Mouse (Mus musculus): ENCODE measurements around the gene Olfr107. TPM values are rescaled to one million over a fixed set of nuclear protein-coding genes. Genes with fewer than 3 reads are reported as not detected.

Olfr107 gene
- not detected in 2 replicates for polyA plus RNA-seq (2012; ENCODE audit: insufficient read depth, insufficient read length, low replicate concordance, missing spikeins)

DNA sequence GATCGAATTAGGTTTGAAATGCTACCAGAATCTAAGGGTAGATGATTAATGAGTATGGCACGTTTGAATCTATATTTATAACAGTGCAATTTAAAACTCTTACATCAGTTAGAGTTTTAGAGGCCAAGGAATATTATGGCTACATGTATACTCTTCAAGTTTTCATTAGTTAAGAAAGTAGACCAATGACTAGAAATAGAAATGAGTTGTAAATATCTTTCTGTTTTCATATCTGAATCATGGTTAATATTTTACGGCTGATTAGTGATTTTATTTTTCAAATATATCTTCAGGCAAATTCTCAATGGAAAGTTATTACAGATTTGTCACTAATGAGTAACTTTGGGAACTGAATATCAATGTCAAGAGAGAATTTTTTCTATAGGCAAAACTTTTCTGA lies at the start of gene Olfr107:
TSS of gene Olfr107 (plus strand) at position 301 of the 400 bp plus-strand sequence.
- Histone ChIP-seq H3K4me1 (ENCODE audit: control insufficient read depth, insufficient read depth, low read length) (no peaks in the 10 kb centered on the region), H3K27ac (ENCODE audit: insufficient read depth, low read depth, low read length) (no peak within 1 kb of the TSS), H3K4me3 (ENCODE audit: insufficient read depth, low read depth, low read length) (no peak within 1 kb of the TSS)
- TF ChIP-seq POLR2A (IDR thresholded peaks at IDR 0.05; ENCODE audit: insufficient read depth, low read depth, low read length) (no peak), CTCF (IDR thresholded peaks at IDR 0.05; ENCODE audit: insufficient read depth, low read depth, low read length) (no peak)
- WGBS = 82% methylated on average over 3 of the region's 3 CpGs

DNA sequence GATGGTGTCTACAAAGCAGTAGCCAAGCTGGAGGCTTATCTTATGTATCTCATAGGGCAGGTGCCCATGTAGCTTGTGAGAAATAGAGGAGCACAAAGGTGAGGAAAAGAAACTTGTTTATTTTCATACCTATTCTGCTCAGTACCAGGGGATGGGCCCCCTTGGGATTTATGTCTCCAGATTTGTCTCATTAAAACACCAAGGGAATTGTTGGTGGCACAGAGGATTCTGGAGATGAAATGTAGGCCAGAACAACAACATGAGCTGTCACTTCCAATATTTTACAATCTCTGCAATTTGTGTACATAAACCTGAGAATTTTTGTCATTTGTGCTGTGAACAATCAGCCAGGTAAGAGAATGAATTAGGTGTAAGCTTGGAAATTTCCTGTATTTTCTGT lies 39.7 kb upstream of the Olfr107 start, which contains the start of gene Olfr104-ps:
TSS of gene Olfr104-ps (plus strand) at position 301 of the 400 bp plus-strand sequence.
- no peaks in the 10 kb centered on the region for H3K4me1 ChIP-seq (ENCODE audit: control insufficient read depth, insufficient read depth, low read length)
- H3K27ac ChIP-seq (ENCODE audit: insufficient read depth, low read depth, low read length) = no peak within 1 kb of the TSS
- H3K4me3 ChIP-seq (ENCODE audit: insufficient read depth, low read depth, low read length) = no peak within 1 kb of the TSS
- TF ChIP-seq POLR2A (IDR thresholded peaks at IDR 0.05; ENCODE audit: insufficient read depth, low read depth, low read length) (no peak), CTCF (IDR thresholded peaks at IDR 0.05; ENCODE audit: insufficient read depth, low read depth, low read length) (no peak)

DNA sequence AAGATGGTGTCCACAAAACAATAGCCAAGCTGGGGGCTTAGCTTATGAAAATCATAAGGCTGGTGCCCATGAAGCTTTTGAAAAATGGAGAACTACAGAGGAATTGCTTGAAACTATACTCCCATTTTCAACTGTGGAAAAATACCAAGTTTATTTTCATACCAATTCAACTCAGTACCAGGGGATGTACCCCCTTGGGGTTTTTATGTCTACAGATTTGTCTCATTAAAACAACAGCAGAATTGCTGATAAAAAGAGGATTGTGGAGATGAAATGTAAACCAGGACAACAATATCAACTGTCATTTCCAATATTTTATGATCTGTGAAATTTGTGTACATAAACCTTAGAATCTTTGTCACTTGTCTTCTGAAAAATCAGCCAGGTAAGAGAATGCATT lies 20.3 kb upstream of the Olfr107 start, which contains the start of gene Olfr105-ps:
TSS of gene Olfr105-ps (plus strand) at position 301 of the 400 bp plus-strand sequence.
- Histone ChIP-seq H3K27ac (ENCODE audit: insufficient read depth, low read depth, low read length) (no peak within 1 kb of the TSS), H3K4me3 (ENCODE audit: insufficient read depth, low read depth, low read length) (no peak within 1 kb of the TSS)
- no peak for TF ChIP-seq CTCF (IDR thresholded peaks at IDR 0.05; ENCODE audit: insufficient read depth, low read depth, low read length)
- TF ChIP-seq POLR2A (IDR thresholded peaks at IDR 0.05; ENCODE audit: insufficient read depth, low read depth, low read length) = no peak

DNA sequence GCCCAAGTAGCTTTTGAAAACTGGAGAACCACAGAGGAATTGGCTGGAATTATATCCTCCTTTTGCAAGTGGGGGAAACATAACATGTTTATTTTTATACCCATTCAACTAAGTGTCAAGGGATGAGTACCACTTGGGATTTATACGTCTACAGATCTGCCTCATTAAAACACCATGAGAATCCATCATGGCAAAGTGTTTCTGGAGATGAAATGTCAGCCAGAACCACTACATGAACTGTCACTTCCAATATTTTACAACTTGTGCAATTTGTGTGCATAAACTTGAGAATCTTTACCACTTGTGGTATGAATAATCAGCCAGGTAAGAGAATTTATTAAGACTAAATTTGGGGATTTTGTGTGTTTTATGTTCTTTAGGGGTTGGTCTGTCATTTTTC lies 8.9 kb upstream of the Olfr107 start, which contains the start of gene Olfr106-ps:
TSS of gene Olfr106-ps (plus strand) at position 301 of the 400 bp plus-strand sequence.
- Histone ChIP-seq H3K4me3 (ENCODE audit: insufficient read depth, low read depth, low read length) (no peak within 1 kb of the TSS), H3K4me1 (ENCODE audit: control insufficient read depth, insufficient read depth, low read length) (no peaks in the 10 kb centered on the region), H3K27ac (ENCODE audit: insufficient read depth, low read depth, low read length) (no peak within 1 kb of the TSS)
- TF ChIP-seq CTCF (IDR thresholded peaks at IDR 0.05; ENCODE audit: insufficient read depth, low read depth, low read length) (no peak), POLR2A (IDR thresholded peaks at IDR 0.05; ENCODE audit: insufficient read depth, low read depth, low read length) (no peak)
- WGBS = 73% methylated on average over 1 of the region's 1 CpGs

More for the DNA sequence above, 20.3 kb upstream of the Olfr107 start, which contains the start of gene Olfr105-ps:
- no peaks in the 10 kb centered on the region for H3K4me1 ChIP-seq (ENCODE audit: control insufficient read depth, insufficient read depth, low read length)

DNA sequence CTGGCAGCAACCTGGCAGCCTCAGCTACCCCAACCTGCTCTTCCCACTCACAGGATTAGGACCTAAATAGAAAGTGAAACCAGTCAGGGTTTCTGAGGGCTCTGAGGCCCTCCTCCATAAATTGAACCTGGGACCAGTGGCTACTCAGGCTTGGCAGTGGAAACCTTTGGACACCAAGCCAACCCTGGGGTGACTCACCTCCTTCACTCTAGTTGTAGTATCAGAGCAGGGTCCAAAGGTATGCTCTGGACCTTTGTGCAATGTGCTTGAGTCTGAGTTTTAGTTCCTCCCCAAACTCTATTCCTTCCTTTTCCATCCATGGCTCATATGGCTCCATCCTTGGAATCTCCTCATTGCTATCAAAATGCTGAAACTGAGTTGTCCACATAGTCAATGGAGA lies 14.4 kb downstream of the Olfr107 start:
- H3K4me1 ChIP-seq (ENCODE audit: control insufficient read depth, insufficient read depth, low read length) = no peaks in the 10 kb centered on the region
- H3K27ac ChIP-seq (ENCODE audit: insufficient read depth, low read depth, low read length) = no peak overlapping the region
- no peak overlapping the region for H3K4me3 ChIP-seq (ENCODE audit: insufficient read depth, low read depth, low read length)
- TF ChIP-seq POLR2A (IDR thresholded peaks at IDR 0.05; ENCODE audit: insufficient read depth, low read depth, low read length) (no peak), CTCF (IDR thresholded peaks at IDR 0.05; ENCODE audit: insufficient read depth, low read depth, low read length) (no peak)

DNA sequence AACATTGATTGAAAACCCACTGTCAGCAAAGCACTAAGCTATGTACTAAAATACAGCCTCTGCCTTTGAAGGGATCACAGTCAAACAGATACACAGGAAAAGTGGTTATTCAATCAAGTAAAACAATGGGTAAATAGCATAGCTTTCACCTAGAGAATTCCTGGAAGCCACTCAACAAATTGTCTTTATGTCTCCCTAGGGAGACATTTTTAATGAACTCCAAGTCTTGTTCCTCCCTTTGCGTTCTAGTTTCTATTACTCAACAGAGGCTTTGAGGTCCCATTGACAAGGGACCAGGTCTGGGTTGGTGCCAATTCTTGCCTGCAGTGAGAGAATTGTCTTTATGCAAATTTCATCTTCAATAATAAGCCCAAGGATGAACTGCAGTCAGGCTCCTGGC lies 46.2 kb downstream of the Olfr107 start, which contains the start of gene Olfr108:
TSS of gene Olfr108 (plus strand) at position 301 of the 400 bp plus-strand sequence.
- TF ChIP-seq CTCF (IDR thresholded peaks at IDR 0.05; ENCODE audit: insufficient read depth, low read depth, low read length) (no peak), POLR2A (IDR thresholded peaks at IDR 0.05; ENCODE audit: insufficient read depth, low read depth, low read length) (no peak)
- Histone ChIP-seq H3K4me1 (ENCODE audit: control insufficient read depth, insufficient read depth, low read length) (no peaks in the 10 kb centered on the region), H3K4me3 (ENCODE audit: insufficient read depth, low read depth, low read length) (no peak within 1 kb of the TSS), H3K27ac (ENCODE audit: insufficient read depth, low read depth, low read length) (no peak within 1 kb of the TSS)
- 70% methylated on average over 1 of the region's 1 CpGs for WGBS

Other genes starting within 250 kb of the Olfr107 start
- not detected in 2 replicates for gene Olfr93, start 237.7 kb upstream of the Olfr107 start, polyA plus RNA-seq (2012; ENCODE audit: insufficient read depth, insufficient read length, low replicate concordance, missing spikeins)
- not detected in 2 replicates for gene Ubd, start 205.3 kb upstream of the Olfr107 start, polyA plus RNA-seq (2012; ENCODE audit: insufficient read depth, insufficient read length, low replicate concordance, missing spikeins)
- gene Olfr94, start 198.2 kb upstream of the Olfr107 start, polyA plus RNA-seq (2012; ENCODE audit: insufficient read depth, insufficient read length, low replicate concordance, missing spikeins) = not detected in 2 replicates
- not detected in 2 replicates for gene Olfr95, start 186.1 kb upstream of the Olfr107 start, polyA plus RNA-seq (2012; ENCODE audit: insufficient read depth, insufficient read length, low replicate concordance, missing spikeins)
- not detected in 2 replicates for gene Olfr96, start 179.1 kb upstream of the Olfr107 start, polyA plus RNA-seq (2012; ENCODE audit: insufficient read depth, insufficient read length, low replicate concordance, missing spikeins)
- not detected in 2 replicates for gene Olfr97, start 161.9 kb upstream of the Olfr107 start, polyA plus RNA-seq (2012; ENCODE audit: insufficient read depth, insufficient read length, low replicate concordance, missing spikeins)
- gene Olfr98, start 135.5 kb upstream of the Olfr107 start, polyA plus RNA-seq (2012; ENCODE audit: insufficient read depth, insufficient read length, low replicate concordance, missing spikeins) = not detected in 2 replicates
- gene H2-M3, start 129.0 kb upstream of the Olfr107 start, polyA plus RNA-seq (2012; ENCODE audit: insufficient read depth, insufficient read length, low replicate concordance, missing spikeins) = not detected in 2 replicates
- gene Olfr99, start 115.8 kb upstream of the Olfr107 start, polyA plus RNA-seq (2012; ENCODE audit: insufficient read depth, insufficient read length, low replicate concordance, missing spikeins) = not detected in 2 replicates
- not detected in 2 replicates for gene Olfr101, start 94.9 kb upstream of the Olfr107 start, polyA plus RNA-seq (2012; ENCODE audit: insufficient read depth, insufficient read length, low replicate concordance, missing spikeins)
- gene Olfr102, start 82.2 kb upstream of the Olfr107 start, polyA plus RNA-seq (2012; ENCODE audit: insufficient read depth, insufficient read length, low replicate concordance, missing spikeins) = not detected in 2 replicates
- gene Olfr103, start 59.5 kb upstream of the Olfr107 start, polyA plus RNA-seq (2012; ENCODE audit: insufficient read depth, insufficient read length, low replicate concordance, missing spikeins) = not detected in 2 replicates
- not detected in 2 replicates for gene Olfr104-ps, start 39.6 kb upstream of the Olfr107 start, polyA plus RNA-seq (2012; ENCODE audit: insufficient read depth, insufficient read length, low replicate concordance, missing spikeins)
- gene Olfr105-ps, start 20.2 kb upstream of the Olfr107 start, polyA plus RNA-seq (2012; ENCODE audit: insufficient read depth, insufficient read length, low replicate concordance, missing spikeins) = not detected in 2 replicates
- not detected in 2 replicates for gene Olfr106-ps, start 8.8 kb upstream of the Olfr107 start, polyA plus RNA-seq (2012; ENCODE audit: insufficient read depth, insufficient read length, low replicate concordance, missing spikeins)
- gene Olfr108, start 46.3 kb downstream of the Olfr107 start, polyA plus RNA-seq (2012; ENCODE audit: insufficient read depth, insufficient read length, low replicate concordance, missing spikeins) = not detected in 2 replicates
- not detected in 2 replicates for gene Olfr109, start 59.7 kb downstream of the Olfr107 start, polyA plus RNA-seq (2012; ENCODE audit: insufficient read depth, insufficient read length, low replicate concordance, missing spikeins)
- gene H2-M2, start 84.3 kb downstream of the Olfr107 start, polyA plus RNA-seq (2012; ENCODE audit: insufficient read depth, insufficient read length, low replicate concordance, missing spikeins) = not detected in 2 replicates
- not detected in 2 replicates for gene Olfr110, start 93.2 kb downstream of the Olfr107 start, polyA plus RNA-seq (2012; ENCODE audit: insufficient read depth, insufficient read length, low replicate concordance, missing spikeins)
- gene Olfr111, start 108.8 kb downstream of the Olfr107 start, polyA plus RNA-seq (2012; ENCODE audit: insufficient read depth, insufficient read length, low replicate concordance, missing spikeins) = not detected in 2 replicates
- not detected in 2 replicates for gene Olfr112, start 170.2 kb downstream of the Olfr107 start, polyA plus RNA-seq (2012; ENCODE audit: insufficient read depth, insufficient read length, low replicate concordance, missing spikeins)
- gene Olfr113, start 178.4 kb downstream of the Olfr107 start, polyA plus RNA-seq (2012; ENCODE audit: insufficient read depth, insufficient read length, low replicate concordance, missing spikeins) = not detected in 2 replicates
- gene Olfr114, start 193.5 kb downstream of the Olfr107 start, polyA plus RNA-seq (2012; ENCODE audit: insufficient read depth, insufficient read length, low replicate concordance, missing spikeins) = not detected in 2 replicates
- not detected in 2 replicates for gene Olfr115, start 227.9 kb downstream of the Olfr107 start, polyA plus RNA-seq (2012; ENCODE audit: insufficient read depth, insufficient read length, low replicate concordance, missing spikeins)
- not detected in 2 replicates for gene Olfr116, start 228.0 kb downstream of the Olfr107 start, polyA plus RNA-seq (2012; ENCODE audit: insufficient read depth, insufficient read length, low replicate concordance, missing spikeins)